Mouse (Mus musculus) thymus, adult 2 months (tissue): ENCODE results near the gene Cul4a. TPM values are rescaled to one million over a fixed set of nuclear protein-coding genes. Genes with fewer than 3 reads are reported as not detected.

Experiments used
- DNase-seq: peaks from one replicate; pipeline ENCODE4 v3.0.0; 2021
- H3K27ac ChIP-seq: fragments of 200-500 bp; 2 replicates; pipeline ENCODE4 v1.5.1; 2012; ENCODE audit warnings: low read length, control low read depth; ENCODE audit not compliant: control insufficient read depth, insufficient read depth
- H3K27me3 ChIP-seq: fragments of 200-500 bp; 2 replicates; pipeline ENCODE4 v1.6.1; 2012; ENCODE audit warnings: mild to moderate bottlenecking, low read length, moderate library complexity, mixed read lengths; ENCODE audit not compliant: control insufficient read depth, insufficient read depth
- H3K36me3 ChIP-seq: fragments of 200-500 bp; 2 replicates; pipeline ENCODE4 v1.6.1; 2012; ENCODE audit warnings: mild to moderate bottlenecking, low read length, moderate library complexity; ENCODE audit not compliant: control insufficient read depth, insufficient read depth
- H3K4me1 ChIP-seq: fragments of 200-500 bp; replicated peaks from 2 replicates; pipeline ENCODE4 v1.6.1; 2012; ENCODE audit warnings: low read length; ENCODE audit not compliant: control insufficient read depth, insufficient read depth
- H3K4me3 ChIP-seq: fragments of 200-500 bp; 2 replicates; pipeline ENCODE4 v1.5.1; 2012; ENCODE audit warnings: mild to moderate bottlenecking, low read length, control low read depth, moderate library complexity; ENCODE audit not compliant: control insufficient read depth, insufficient read depth
- CTCF ChIP-seq: fragments of 200-500 bp; IDR thresholded peaks from 2 replicates; pipeline ENCODE4 v1.5.1; 2012; ENCODE audit warnings: mild to moderate bottlenecking, control low read depth, low read length, moderate library complexity, borderline replicate concordance; ENCODE audit not compliant: control insufficient read depth, poor library complexity, insufficient read depth; ENCODE audit errors: extremely low read depth
- POLR2A ChIP-seq: fragments of 200-500 bp; IDR thresholded peaks from 2 replicates; pipeline ENCODE4 v1.6.1; 2012; ENCODE audit warnings: mild to moderate bottlenecking, low read length, control low read depth, moderate library complexity; ENCODE audit not compliant: control insufficient read depth, poor library complexity, insufficient read depth; ENCODE audit errors: extremely low read depth
- WGBS: fragments of 180-500 bp; shearing (Covaris S2); methylation state at CpG from one replicate; pipeline ENCODE4 v1.1.7; 2018; 5-methylcytosine and 5-hydroxymethylcytosine counted together
- polyA plus RNA-seq: library from polyadenylated mRNA; depleted of rRNA; stranded (reverse); fragments of >200 nt; gene quantifications from 2 replicates; pipeline ENCODE4 v1.2.3, GENCODE M21; 2012; rRNA removed

Cul4a gene
- polyA plus RNA-seq, 1 experiment = 36.3 TPM

- 75% methylated on average over 10 of the region's 10 CpGs for WGBS
- Histone ChIP-seq H3K4me3 (no peak overlapping the region), H3K27me3 (no peaks in the 10 kb centered on the region; the same call in 1 of the 2 replicates), H3K36me3 (no peaks in the 10 kb centered on the region), H3K27ac (no peak overlapping the region), H3K4me1 (no peaks in the 10 kb centered on the region)
- TF ChIP-seq CTCF (no peak), POLR2A (no peak)
- no peak for DNase-seq
Observed at GRCm38 (mm10) chr8:13194818-13195217, 89.4 kb downstream of the Cul4a start.

DNA sequence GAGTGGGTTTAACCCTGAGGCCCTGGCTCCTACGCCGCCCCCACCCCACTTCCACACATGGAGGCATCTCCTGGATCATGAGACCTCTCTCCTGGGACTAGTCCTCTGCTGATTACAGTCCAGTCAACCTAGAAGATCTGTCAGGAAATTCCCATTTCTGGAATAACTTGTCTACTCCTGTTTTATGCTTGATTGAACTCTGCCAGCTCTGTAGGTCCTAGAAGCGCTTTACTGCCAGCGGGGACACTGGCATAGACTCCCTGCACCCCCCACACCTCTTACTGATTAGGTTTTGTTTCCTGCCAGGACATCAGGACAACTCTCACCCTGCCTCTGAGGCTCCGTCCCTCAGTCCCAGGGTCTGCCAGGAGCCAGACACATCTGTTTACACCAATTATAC, 92.1 kb downstream of the Cul4a start:
- Histone ChIP-seq H3K4me3 (no peak overlapping the region), H3K4me1 (peaks cover 7% of the 10 kb centered on the region), H3K36me3 (no peaks in the 10 kb centered on the region), H3K27me3 (peaks cover 6% of the 10 kb centered on the region; the same call in 1 of the 2 replicates), H3K27ac (no peak overlapping the region)
- WGBS = 95% methylated on average over 5 of the region's 5 CpGs
- TF ChIP-seq CTCF = no peak
- no peak for TF ChIP-seq POLR2A
- no peak for DNase-seq

Other genes starting within 250 kb of the Cul4a start
- gene Mcf2l, start 231.8 kb upstream of the Cul4a start, polyA plus RNA-seq = 9.4 and 9.7 TPM in 2 replicates
- 0.22 and 0.52 TPM in 2 replicates for gene F7, start 79.6 kb upstream of the Cul4a start, polyA plus RNA-seq
- 1.3 and 1.8 TPM in 2 replicates for gene F10, start 68.3 kb upstream of the Cul4a start, polyA plus RNA-seq
- 1.0 and 1.3 TPM in 2 replicates for gene Proz, start 44.7 kb upstream of the Cul4a start, polyA plus RNA-seq
- gene Pcid2, start 162 bp upstream of the Cul4a start, polyA plus RNA-seq = 42.2 and 49.9 TPM in 2 replicates
- 345 and 388 TPM in 2 replicates for gene Lamp1, start 53.5 kb downstream of the Cul4a start, polyA plus RNA-seq
- gene Grtp1, start 95.0 kb downstream of the Cul4a start, polyA plus RNA-seq = 1.5 and 1.7 TPM in 2 replicates
- gene Adprhl1, start 148.5 kb downstream of the Cul4a start, polyA plus RNA-seq = 0.11 and 9.2 TPM in 2 replicates
- gene Dcun1d2, start 182.5 kb downstream of the Cul4a start, polyA plus RNA-seq = 29.4 and 31.2 TPM in 2 replicates
- gene Tmco3, start 182.6 kb downstream of the Cul4a start, polyA plus RNA-seq = 16.7 and 22.4 TPM in 2 replicates
- gene Tfdp1, start 233.1 kb downstream of the Cul4a start, polyA plus RNA-seq = 123 and 141 TPM in 2 replicates